Mouse (Mus musculus) mesoderm, embryonic 11.5 days (tissue): ENCODE measurements at regions not wholly inside any gene's neighbourhood (a gene's known extent, or its start where the extent isn't known, plus 50 kb on each side); places are given as distances from the start of the nearest gene placed in this dataset.
A peak's percentile ranks its signal among the peaks of the same experiment; 100 is the strongest.
"Not testable (repeated sequence)": the region's sequence is repeated elsewhere in the genome, so short reads cannot be mapped to it uniquely, and the experiment has no call there.

Source experiments
- DNase-seq: peaks from one replicate; pipeline ENCODE4 v3.0.0-alpha.2; 2012; ENCODE audit warnings: low read depth, low spot score

DNA sequence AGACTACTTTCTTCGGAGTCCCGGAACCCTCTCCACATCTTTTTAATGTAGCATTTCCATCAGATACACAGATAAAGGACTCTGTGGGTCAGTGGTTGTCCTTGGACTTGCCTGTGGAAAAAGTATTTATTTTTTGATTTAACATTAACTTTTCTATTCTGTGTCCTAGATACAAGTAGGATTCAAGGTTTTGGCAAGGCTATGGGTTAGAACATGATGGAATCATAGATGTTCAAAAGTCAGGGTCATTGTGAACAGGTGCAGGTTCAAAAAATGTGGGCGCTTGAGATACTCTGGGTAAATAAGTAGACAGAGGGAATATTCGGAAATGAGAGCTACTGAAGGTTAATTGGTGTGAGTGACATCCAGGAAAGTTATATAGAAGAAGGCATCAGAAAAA is 347.7 kb downstream of the Cypt12 start:
- no peak for DNase-seq

GRCm38 (mm10) chr3:18298699-18299098 is 350.5 kb downstream of the Cypt12 start:
- no peak for DNase-seq

DNA sequence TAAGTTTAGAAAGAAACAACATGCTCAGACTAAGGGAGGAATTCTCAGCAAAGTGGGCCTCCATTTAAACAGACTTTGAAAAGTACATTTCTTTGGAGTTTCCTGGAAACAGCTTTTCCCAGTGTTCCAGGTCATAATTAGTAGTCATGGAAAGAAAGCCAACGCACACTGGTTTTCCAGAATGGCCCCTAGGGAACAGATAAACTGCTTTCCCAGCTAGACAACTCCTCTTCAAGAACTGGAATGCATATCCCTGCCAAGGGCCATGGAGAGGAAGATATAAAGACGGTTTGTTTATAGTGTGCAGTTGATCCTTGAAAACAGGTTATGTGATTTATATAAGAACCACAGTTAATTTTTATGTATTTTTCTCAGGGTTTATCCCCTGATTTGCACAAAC is 351.3 kb downstream of the Cypt12 start:
- no peak for DNase-seq

- DNase-seq: no peak
These were observed 371.2 kb downstream of the Cypt12 start for GRCm38 (mm10) chr3:18319433-18319832.

- DNase-seq: no peak
These were observed 385.0 kb downstream of the Cypt12 start for GRCm38 (mm10) chr3:18333182-18333581.

GRCm38 (mm10) chr3:18339189-18339588 is 391.0 kb downstream of the Cypt12 start:
- no peak for DNase-seq

DNA sequence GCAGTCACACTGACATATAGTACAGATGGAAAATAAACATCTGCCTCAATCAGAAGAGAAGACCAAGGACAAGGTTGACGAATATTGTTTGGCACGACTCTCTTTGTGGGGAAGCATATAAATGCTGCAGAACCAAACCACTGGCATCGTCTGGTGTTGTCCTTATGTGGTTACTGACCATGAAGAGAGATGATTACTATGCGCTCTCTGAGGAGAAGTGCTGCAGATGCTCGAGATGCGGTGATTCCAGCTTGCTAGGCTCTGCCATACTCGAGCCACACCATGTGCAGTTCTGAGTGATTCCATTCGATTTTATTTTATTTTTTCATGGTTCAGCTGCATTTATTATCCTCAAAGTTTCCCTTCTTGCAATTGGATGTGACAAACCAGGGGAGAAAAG is 393.5 kb downstream of the Cypt12 start:
- DNase-seq: no peak

DNA sequence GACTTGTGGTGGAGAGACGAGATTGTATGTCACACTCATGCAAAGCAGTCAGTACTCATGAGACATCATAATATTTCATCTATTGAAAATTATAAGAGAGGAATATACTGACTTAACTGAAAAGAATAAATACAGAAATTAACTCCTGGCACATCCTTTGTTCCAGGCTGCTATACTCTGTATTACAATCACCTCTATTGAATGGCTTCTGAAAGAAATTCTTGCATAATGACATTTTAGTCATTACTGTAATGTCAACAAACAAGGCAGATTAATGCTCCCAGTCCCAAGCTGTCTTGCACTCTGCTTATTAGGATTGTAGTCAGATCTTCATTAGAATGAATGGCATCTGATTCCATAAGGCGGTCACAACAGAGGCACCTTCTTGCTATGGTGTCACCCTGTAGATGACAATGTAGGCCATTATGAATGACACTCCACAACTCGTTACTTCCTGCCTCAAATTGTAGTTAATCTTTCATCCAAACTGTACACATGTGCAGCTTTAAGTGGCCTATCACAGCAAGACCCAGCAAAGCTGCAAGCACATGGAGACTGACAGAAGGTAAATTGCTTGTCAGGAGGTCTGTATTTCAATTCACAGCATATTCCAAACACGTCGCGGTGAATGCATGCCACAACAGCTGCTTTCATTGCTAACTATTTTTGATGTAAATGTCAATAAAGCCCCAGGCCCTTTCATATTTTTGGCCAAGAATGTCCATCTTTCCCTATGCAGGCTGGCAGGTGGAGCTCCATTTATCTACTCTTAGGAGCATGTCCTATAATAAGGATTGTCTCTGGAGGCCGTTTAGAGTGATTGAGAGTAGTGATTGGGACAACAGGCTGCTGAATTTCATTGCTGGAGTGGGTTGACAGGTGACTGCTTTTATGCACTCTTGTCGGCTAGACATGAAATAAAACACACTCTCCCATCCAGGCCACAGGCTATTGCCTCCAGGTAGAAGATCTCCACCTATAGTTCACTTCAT is 430.1 kb downstream of the Cypt12 start:
- peak; percentile 1 for DNase-seq

DNA sequence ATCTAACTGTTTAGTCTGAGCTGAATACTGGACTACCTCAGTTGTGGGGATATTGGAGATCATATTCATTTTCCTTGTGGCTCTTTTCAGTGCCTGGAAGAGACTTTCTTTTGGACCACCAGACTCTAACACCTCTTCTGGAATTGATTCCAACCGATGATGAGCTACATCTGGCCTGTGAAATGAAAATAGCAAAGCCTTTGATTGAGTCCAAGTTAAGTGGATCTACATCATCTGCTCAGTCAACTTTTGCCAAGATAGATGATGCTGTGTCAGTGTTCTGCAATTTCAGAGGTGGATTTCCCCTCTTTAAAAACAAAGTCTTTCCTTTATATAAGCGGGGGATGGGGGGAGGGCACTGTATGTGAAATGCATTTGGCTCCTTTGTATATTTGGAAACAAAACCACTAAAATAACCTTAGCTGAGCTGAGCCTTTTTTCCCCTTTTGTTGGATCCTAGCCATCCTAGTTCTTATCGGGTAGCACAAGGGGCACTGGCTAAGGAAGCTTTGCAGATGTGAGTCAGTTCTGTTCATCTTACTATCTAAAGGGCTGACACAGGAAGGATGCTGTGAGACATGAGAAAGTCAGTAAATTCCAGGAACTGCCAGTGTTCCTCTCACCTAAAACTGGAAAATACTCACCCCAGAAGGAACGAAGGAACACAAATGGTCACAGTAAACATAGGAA is 473.8 kb downstream of the Cypt12 start:
- DNase-seq: no peak

- DNase-seq: no peak
These were observed 480.7 kb downstream of the Cypt12 start for GRCm38 (mm10) chr3:18428908-18429307.

GRCm38 (mm10) chr3:18438845-18439244 is 490.6 kb downstream of the Cypt12 start:
- no peak for DNase-seq

DNA sequence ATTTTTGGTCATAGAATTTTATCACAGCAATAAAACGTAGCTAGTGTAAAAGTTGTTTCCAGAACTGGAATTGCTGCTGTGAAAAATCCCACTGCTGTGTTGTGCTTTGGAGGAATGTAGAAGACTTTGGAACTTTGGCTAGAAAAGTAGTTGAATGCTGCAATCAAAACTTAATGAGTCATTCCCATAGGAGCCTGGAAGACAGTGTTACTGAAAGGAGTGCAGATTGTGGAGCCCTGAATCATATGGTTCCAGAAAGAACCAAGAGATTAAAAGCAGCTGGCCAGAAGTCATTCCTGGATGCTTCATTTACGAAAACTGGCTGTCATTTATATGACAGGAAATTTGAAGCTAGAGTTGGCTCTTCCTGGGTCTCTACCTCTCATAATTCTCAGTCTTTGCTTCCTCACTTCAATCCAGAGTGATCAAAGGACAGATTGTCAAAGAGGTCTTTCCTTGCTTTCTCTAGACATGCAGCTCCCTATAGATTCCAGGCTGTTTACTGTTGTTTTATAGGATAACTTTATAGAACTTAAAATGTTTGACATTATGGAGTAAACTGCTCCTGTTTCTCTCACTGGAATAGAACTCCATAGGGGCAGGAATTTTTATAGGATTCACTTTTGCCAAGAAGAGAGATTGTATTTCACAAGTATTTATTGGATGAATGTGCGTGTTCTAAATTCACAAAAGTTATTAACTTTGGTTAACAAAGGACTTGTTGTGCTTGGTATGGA is 504.2 kb downstream of the Cypt12 start:
- DNase-seq: no peak

DNA sequence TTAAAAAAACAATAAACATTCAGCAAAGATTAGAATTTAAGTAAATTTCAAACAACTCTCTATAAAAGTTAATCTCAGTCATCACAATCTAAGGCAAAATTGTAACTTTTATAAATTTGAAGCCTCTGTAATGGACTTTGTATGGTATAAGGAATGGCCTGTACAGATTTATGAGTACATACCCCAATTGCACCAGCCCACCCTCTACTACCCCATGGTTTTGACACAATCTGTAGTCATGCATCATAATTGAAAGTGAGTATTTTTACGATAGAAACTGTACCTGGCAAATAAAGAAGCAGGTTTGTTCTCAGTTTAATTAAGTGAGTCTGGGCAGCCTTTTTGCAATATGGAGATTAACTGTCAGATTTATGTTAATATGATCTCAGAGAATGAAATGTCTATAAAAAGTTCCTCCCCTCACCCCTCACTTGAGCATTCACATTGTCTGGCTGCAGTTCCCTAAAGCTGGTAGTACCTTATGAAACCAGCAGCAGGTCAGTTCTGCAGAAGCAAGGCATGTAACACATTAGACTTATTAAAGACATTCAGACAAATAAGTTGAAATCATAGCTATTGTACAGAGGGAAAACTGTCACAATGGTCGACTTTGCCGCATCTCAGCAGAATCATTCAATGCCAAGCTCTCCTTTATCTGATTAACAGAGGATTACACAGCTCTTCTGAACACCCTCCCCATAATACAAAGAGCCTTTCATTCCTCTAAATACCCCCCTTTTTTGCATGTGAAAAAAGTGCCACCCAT is 505.2 kb downstream of the Cypt12 start:
- no peak for DNase-seq

- DNase-seq: no peak
These were observed 505.7 kb downstream of the Cypt12 start for GRCm38 (mm10) chr3:18453986-18454291.

DNA sequence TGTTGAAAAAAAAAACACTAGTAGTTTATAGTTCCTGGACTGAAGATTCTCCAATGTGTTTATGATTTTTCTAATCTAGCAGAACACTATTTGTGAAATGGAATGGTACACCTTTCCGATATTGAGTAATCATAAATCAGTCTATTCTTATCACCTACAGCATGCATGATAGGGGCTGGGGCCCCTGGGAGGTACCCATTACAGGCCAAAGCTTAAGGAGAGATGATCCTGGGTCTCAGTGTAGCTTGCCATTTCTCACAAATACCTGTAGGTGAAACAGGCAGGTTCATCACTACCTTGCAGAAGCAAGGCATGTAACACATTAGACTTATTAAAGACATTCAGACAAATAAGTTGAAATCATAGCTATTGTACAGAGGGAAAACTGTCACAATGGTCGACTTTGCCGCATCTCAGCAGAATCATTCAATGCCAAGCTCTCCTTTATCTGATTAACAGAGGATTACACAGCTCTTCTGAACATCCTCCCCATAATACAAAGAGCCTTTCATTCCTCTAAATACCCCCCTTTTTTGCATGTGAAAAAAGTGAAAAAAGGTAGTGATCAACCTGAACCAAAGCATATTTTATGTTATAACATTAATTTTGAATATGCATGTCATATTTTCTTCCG is 506.5 kb downstream of the Cypt12 start:
- not testable (repeated sequence) for DNase-seq

GRCm38 (mm10) chr3:18456033-18456690 is 508.0 kb downstream of the Cypt12 start:
- no peak for DNase-seq

DNA sequence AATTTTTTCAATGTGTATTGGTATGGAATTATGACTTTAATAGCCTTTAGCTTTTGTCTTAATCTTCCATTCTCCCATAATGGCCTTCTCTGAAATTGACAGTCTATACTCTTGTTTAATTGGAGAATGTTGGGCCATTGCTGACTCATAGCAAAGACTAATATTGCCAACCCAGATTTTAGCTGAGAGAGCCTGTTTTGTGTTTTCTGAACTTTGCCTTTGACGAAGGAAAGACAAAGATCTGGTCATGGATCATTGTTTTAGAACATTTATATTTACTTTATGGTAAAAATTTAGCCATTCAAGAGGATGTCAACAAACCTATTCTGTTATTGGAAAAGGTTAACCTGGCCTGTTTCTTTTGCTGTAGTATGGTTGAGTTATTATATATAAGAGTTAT is 512.1 kb downstream of the Cypt12 start:
- no peak for DNase-seq

DNA sequence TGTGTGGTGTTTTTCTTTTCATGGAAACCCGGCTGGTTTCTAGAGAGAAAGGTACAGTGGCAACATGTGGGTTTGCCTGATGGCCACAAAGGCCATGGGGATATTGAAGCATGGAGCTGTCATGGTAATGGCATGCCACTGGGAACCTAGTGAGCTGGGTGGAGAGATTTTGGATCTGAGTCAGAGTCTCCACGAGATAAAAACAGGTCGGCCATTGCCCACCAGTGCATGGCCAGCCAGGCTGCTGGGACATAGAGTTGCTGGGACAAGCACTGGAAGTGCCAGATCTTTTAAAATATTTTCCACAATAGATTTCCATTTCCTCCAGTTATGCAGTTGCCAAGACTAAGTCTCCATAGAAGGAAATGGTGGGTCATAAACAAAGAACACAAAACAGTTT is 523.6 kb downstream of the Cypt12 start:
- no peak for DNase-seq

DNA sequence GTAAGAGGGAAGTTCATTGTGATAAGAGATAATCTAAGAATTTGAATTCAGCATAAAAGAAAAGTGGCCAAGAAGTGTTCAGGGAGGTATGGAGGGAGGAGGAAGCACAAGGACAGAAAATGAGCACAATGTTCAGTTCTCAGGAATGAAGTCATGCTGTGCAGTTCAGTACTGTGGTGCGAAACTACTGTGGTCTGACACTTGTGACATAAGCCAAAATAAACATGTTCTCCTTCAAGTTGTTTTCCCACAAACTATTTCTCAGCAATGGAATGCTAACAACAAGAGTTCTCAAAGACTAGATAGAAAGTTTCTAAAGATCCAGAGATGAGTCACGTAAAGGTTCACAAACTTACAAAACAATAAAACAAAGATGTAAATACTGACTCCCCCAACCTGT is 531.3 kb downstream of the Cypt12 start:
- no peak for DNase-seq

DNA sequence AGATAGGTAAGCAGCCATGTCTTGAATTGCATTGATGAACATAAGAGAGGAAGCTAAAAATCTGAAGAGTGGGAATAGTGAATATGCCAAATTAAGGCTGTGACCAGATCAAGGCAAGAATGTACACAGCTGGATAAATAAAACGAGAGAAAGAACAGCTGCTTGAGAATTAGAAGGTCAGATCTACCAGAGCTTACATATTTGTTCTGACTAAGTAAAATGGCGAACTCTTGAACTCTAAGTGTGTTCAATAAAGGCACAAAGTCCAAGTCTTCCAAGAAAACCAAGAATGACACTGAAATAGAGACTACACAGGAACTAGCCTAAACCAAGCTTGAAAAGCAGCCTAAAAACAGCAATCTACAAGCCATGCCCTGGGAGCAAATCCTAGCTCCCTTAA is 533.8 kb downstream of the Cypt12 start:
- DNase-seq: no peak

DNA sequence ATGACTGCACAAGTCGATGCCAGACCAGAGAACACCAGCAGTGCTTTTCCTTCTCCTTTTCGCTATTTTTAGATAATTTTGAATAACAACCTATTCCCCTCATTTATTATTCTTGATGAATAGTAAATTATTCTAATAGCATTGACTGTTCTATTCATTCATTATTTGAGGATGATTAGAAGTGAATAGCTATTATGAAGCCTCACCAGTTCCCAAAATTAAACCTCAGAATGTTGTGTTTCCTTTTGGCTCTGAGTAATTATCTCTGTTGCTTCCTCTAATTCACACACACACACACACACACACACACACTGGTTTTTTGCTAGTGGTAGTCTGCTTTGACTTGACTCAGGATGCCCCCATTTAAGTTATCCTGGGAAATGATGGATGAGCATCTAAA is 540.7 kb downstream of the Cypt12 start:
- no peak for DNase-seq
